Mouse (Mus musculus) midbrain, embryonic 16.5 days (tissue): Measurements from ENCODE around the gene Bfar. TPM values are rescaled to one million over a fixed set of nuclear protein-coding genes. Genes with fewer than 3 reads are reported as not detected.

Experiments
- ATAC-seq: fragments of 200-750 bp; cut with Nextera tagmentation; 2 replicates; pipeline ENCODE4 v1.8.0; 2017; ENCODE audit warnings: moderate TSS enrichment
- H3K27ac ChIP-seq: fragments of 300-500 bp; sonication (generic); 2 replicates; pipeline ENCODE4 v1.5.1; 2014; ENCODE audit warnings: mild to moderate bottlenecking, low read length, mixed read lengths
- H3K27me3 ChIP-seq: fragments of 300-500 bp; sonication (generic); 2 replicates; pipeline ENCODE4 v1.6.1; 2014; ENCODE audit warnings: low read depth, low read length, mixed read lengths; ENCODE audit not compliant: control insufficient read depth, insufficient read depth
- H3K36me3 ChIP-seq: fragments of 300-500 bp; sonication (generic); 2 replicates; pipeline ENCODE4 v1.6.1; 2014; ENCODE audit warnings: mild to moderate bottlenecking, low read length, moderate library complexity, mixed read lengths; ENCODE audit not compliant: control insufficient read depth, insufficient read depth
- H3K4me1 ChIP-seq: fragments of 300-500 bp; sonication (generic); 2 replicates; pipeline ENCODE4 v1.6.1; 2014; ENCODE audit warnings: mild to moderate bottlenecking, low read length, mixed read lengths; ENCODE audit not compliant: control insufficient read depth, insufficient read depth
- H3K4me2 ChIP-seq: fragments of 300-500 bp; sonication (generic); 2 replicates; pipeline ENCODE4 v1.6.1; 2014; ENCODE audit warnings: mild to moderate bottlenecking, low read length, mixed read lengths
- H3K4me3 ChIP-seq: fragments of 300-500 bp; sonication (generic); 2 replicates; pipeline ENCODE4 v1.5.1; 2014; ENCODE audit warnings: low read depth, mild to moderate bottlenecking, low read length, moderate library complexity, mixed read lengths
- H3K9ac ChIP-seq: fragments of 300-500 bp; sonication (generic); 2 replicates; pipeline ENCODE4 v1.6.1; 2014; ENCODE audit warnings: low read depth, low read length, mixed read lengths
- H3K9me3 ChIP-seq: fragments of 300-500 bp; sonication (generic); replicated peaks from 2 replicates; pipeline ENCODE4 v1.6.1; 2014; ENCODE audit warnings: mild to moderate bottlenecking, low read length, mixed read lengths; ENCODE audit not compliant: control insufficient read depth, poor library complexity, severe bottlenecking
- WGBS: fragments of 180-500 bp; shearing (Covaris S2); extraction: QIAGEN DNeasy Blood & Tissue Kit; methylation state at CpG from one replicate; pipeline ENCODE4 v1.1.7; 2014; 5-methylcytosine and 5-hydroxymethylcytosine counted together
- polyA plus RNA-seq: library from polyadenylated mRNA; unstranded; fragments of >200 nt; fragmentation: Nextera tagmentation; extraction: Ambion mirVana; gene quantifications from 2 replicates; pipeline ENCODE4 v1.2.1, GENCODE M21; 2015

Gene Bfar
- polyA plus RNA-seq, 1 experiment from 2014 or later, result 52.7 TPM

- Histone ChIP-seq H3K36me3 (peaks cover 48% of the 10 kb centered on the region), H3K27ac (no peak overlapping the region), H3K4me1 (no peaks in the 10 kb centered on the region), H3K4me2 (no peak overlapping the region), H3K9me3 (no peaks in the 10 kb centered on the region), H3K9ac (no peak overlapping the region), H3K27me3 (no peaks in the 10 kb centered on the region), H3K4me3 (no peak overlapping the region)
- ATAC-seq, result no peak
- WGBS, result 96% methylated on average over 7 of the region's 7 CpGs
Observed at GRCm38 (mm10) chr16:13702184-13702583, 30.5 kb downstream of the Bfar start.

GRCm38 (mm10) chr16:13704676-13705075, 33.0 kb downstream of the Bfar start:
- Histone ChIP-seq H3K4me2 (no peak overlapping the region), H3K9me3 (no peaks in the 10 kb centered on the region), H3K36me3 (peaks cover 28% of the 10 kb centered on the region), H3K27me3 (no peaks in the 10 kb centered on the region), H3K4me1 (no peaks in the 10 kb centered on the region), H3K4me3 (no peak overlapping the region), H3K9ac (no peak overlapping the region), H3K27ac (no peak overlapping the region)
- 93% methylated on average over 10 of the region's 10 CpGs for WGBS
- ATAC-seq, result no peak

GRCm38 (mm10) chr16:13714910-13715309, 43.3 kb downstream of the Bfar start:
- Histone ChIP-seq H3K36me3 (no peaks in the 10 kb centered on the region), H3K4me3 (no peak overlapping the region), H3K27ac (no peak overlapping the region), H3K9ac (no peak overlapping the region), H3K27me3 (no peaks in the 10 kb centered on the region), H3K4me1 (no peaks in the 10 kb centered on the region), H3K9me3 (no peaks in the 10 kb centered on the region), H3K4me2 (no peak overlapping the region)
- no peak for ATAC-seq
- WGBS, result 95% methylated on average over 3 of the region's 3 CpGs

- H3K4me2 ChIP-seq, result no peak overlapping the region
- no peaks in the 10 kb centered on the region for H3K9me3 ChIP-seq
- WGBS, result 87% methylated on average over 2 of the region's 2 CpGs
- H3K9ac ChIP-seq, result no peak overlapping the region
- H3K4me1 ChIP-seq, result no peaks in the 10 kb centered on the region
- H3K27me3 ChIP-seq, result no peaks in the 10 kb centered on the region
- ATAC-seq, result no peak
- H3K4me3 ChIP-seq, result no peak overlapping the region
- no peak overlapping the region for H3K27ac ChIP-seq
- H3K36me3 ChIP-seq, result no peaks in the 10 kb centered on the region
Observed at GRCm38 (mm10) chr16:13716821-13717553, 45.3 kb downstream of the Bfar start.

GRCm38 (mm10) chr16:13722937-13723336, 51.3 kb downstream of the Bfar start:
- Histone ChIP-seq H3K9me3 (no peaks in the 10 kb centered on the region), H3K27me3 (no peaks in the 10 kb centered on the region), H3K9ac (no peak overlapping the region), H3K27ac (no peak overlapping the region), H3K4me1 (no peaks in the 10 kb centered on the region), H3K4me3 (no peak overlapping the region), H3K36me3 (no peaks in the 10 kb centered on the region), H3K4me2 (no peak overlapping the region)
- 35% methylated on average over 10 of the region's 10 CpGs for WGBS
- no peak for ATAC-seq

- 92% methylated on average over 5 of the region's 5 CpGs for WGBS
- no peak overlapping the region for H3K9ac ChIP-seq
Observed at GRCm38 (mm10) chr16:13727811-13728335, 56.2 kb downstream of the Bfar start.

GRCm38 (mm10) chr16:13729428-13729827, 57.8 kb downstream of the Bfar start:
- no peak overlapping the region for H3K9ac ChIP-seq
- no peaks in the 10 kb centered on the region for H3K27me3 ChIP-seq
- no peaks in the 10 kb centered on the region for H3K36me3 ChIP-seq
- H3K27ac ChIP-seq, result no peak overlapping the region
- H3K4me3 ChIP-seq, result no peak overlapping the region
- WGBS, result 87% methylated on average over 4 of the region's 4 CpGs
- no peak for ATAC-seq
- no peak overlapping the region for H3K4me2 ChIP-seq
- H3K4me1 ChIP-seq, result no peaks in the 10 kb centered on the region
- H3K9me3 ChIP-seq, result no peaks in the 10 kb centered on the region

More at GRCm38 (mm10) chr16:13727811-13728335, 56.2 kb downstream of the Bfar start:
- no peak overlapping the region for H3K4me3 ChIP-seq
- no peak overlapping the region for H3K27ac ChIP-seq
- H3K4me2 ChIP-seq, result no peak overlapping the region
- no peak for ATAC-seq
- H3K9me3 ChIP-seq, result no peaks in the 10 kb centered on the region
- H3K4me1 ChIP-seq, result no peaks in the 10 kb centered on the region
- H3K27me3 ChIP-seq, result no peaks in the 10 kb centered on the region
- H3K36me3 ChIP-seq, result no peaks in the 10 kb centered on the region

- Histone ChIP-seq H3K4me3 (no peak within 1 kb of the TSS), H3K9me3 (no peaks in the 10 kb centered on the region), H3K4me1 (no peaks in the 10 kb centered on the region), H3K9ac (no peak within 1 kb of the TSS), H3K27me3 (no peaks in the 10 kb centered on the region), H3K27ac (no peak within 1 kb of the TSS), H3K36me3 (no peaks in the 10 kb centered on the region), H3K4me2 (peak within 1 kb of the TSS; percentile 35)
- WGBS, result 14% methylated on average over 26 of the region's 26 CpGs
- no peak for ATAC-seq
Observed at GRCm38 (mm10) chr16:13730285-13731255, 58.9 kb downstream of the Bfar start, which contains the start of gene Pla2g10. Gene Pla2g10 (minus strand): TSS chr16:13730983.
